Mouse (Mus musculus) megakaryocyte, embryonic 14.5 days (primary cell): ENCODE results near the gene Gcnt2. TPM values are rescaled to one million over a fixed set of nuclear protein-coding genes. Genes with fewer than 3 reads are reported as not detected.

Experiments used
- H3K27me3 ChIP-seq: replicated peaks from 2 replicates; pipeline ENCODE3; 2012; ENCODE audit warnings: inconsistent platforms
- H3K36me3 ChIP-seq: replicated peaks from 2 replicates; pipeline ENCODE3; 2012; ENCODE audit warnings: low read length, inconsistent platforms, mixed read lengths
- H3K4me1 ChIP-seq: 2 replicates; pipeline ENCODE4 v1.6.1; 2012; ENCODE audit warnings: inconsistent platforms
- H3K4me3 ChIP-seq: replicated peaks from 2 replicates; pipeline ENCODE3; 2012; ENCODE audit warnings: moderate library complexity, mild to moderate bottlenecking, inconsistent platforms
- H3K9me3 ChIP-seq: 2 replicates; pipeline ENCODE4 v1.6.1; 2012; ENCODE audit warnings: inconsistent platforms
- FLI1 ChIP-seq: IDR thresholded peaks from 2 replicates; pipeline ENCODE4 v1.6.1; 2012; ENCODE audit warnings: low read length, inconsistent platforms, mixed read lengths
- GATA1 ChIP-seq: IDR thresholded peaks from 3 replicates; pipeline ENCODE4 v1.6.1; 2012; ENCODE audit warnings: mixed read lengths, low read length, inconsistent platforms, borderline replicate concordance
- polyA plus RNA-seq: library from polyadenylated mRNA; stranded (reverse); fragments of >175 nt; gene quantifications from 2 replicates; pipeline ENCODE4 v1.2.3, GENCODE M21; 2012; ENCODE audit warnings: low replicate concordance; ENCODE audit not compliant: insufficient read depth

Gene Gcnt2
- polyA plus RNA-seq, 1 experiment: 0.82 TPM

GRCm38 (mm10) chr13:40901263-40901662 is 41.7 kb downstream of the Gcnt2 start:
- TF ChIP-seq GATA1 (no peak), FLI1 (no peak)
- H3K36me3 ChIP-seq: peaks cover 34% of the 10 kb centered on the region

GRCm38 (mm10) chr13:40901831-40902459 is 42.4 kb downstream of the Gcnt2 start:
- TF ChIP-seq FLI1 (no peak), GATA1 (no peak)

More at GRCm38 (mm10) chr13:40901263-40901662, 41.7 kb downstream of the Gcnt2 start:
- Histone ChIP-seq H3K4me1 (peaks cover 81% of the 10 kb centered on the region), H3K4me3 (peak overlapping the region; percentile 56), H3K27me3 (no peaks in the 10 kb centered on the region), H3K9me3 (peaks cover 10% of the 10 kb centered on the region)

GRCm38 (mm10) chr13:40904080-40904479 is 44.5 kb downstream of the Gcnt2 start:
- H3K4me1 ChIP-seq: peaks cover 91% of the 10 kb centered on the region
- H3K27me3 ChIP-seq: no peaks in the 10 kb centered on the region
- H3K9me3 ChIP-seq: peaks cover 10% of the 10 kb centered on the region
- no peak for TF ChIP-seq FLI1
- TF ChIP-seq GATA1: no peak
- no peak overlapping the region for H3K4me3 ChIP-seq
- peaks cover 39% of the 10 kb centered on the region for H3K36me3 ChIP-seq

More at GRCm38 (mm10) chr13:40901831-40902459, 42.4 kb downstream of the Gcnt2 start:
- H3K4me3 ChIP-seq: peak overlapping the region; percentile 56
- H3K9me3 ChIP-seq: peaks cover 10% of the 10 kb centered on the region
- H3K4me1 ChIP-seq: peaks cover 83% of the 10 kb centered on the region
- H3K27me3 ChIP-seq: no peaks in the 10 kb centered on the region
- peaks cover 39% of the 10 kb centered on the region for H3K36me3 ChIP-seq

- no peak overlapping the region for H3K4me3 ChIP-seq
- H3K27me3 ChIP-seq: no peaks in the 10 kb centered on the region
- peaks cover 77% of the 10 kb centered on the region for H3K4me1 ChIP-seq
- peaks cover 41% of the 10 kb centered on the region for H3K36me3 ChIP-seq
- peaks cover 10% of the 10 kb centered on the region for H3K9me3 ChIP-seq
- TF ChIP-seq GATA1 (no peak), FLI1 (no peak)
Observed at GRCm38 (mm10) chr13:40906528-40906927, 47.0 kb downstream of the Gcnt2 start.

- H3K36me3 ChIP-seq: peaks cover 44% of the 10 kb centered on the region
- no peaks in the 10 kb centered on the region for H3K27me3 ChIP-seq
- H3K4me1 ChIP-seq: peaks cover 70% of the 10 kb centered on the region
- peaks cover 10% of the 10 kb centered on the region for H3K9me3 ChIP-seq
- TF ChIP-seq GATA1 (no peak), FLI1 (no peak)
- H3K4me3 ChIP-seq: no peak overlapping the region
Observed at GRCm38 (mm10) chr13:40907274-40907673, 47.7 kb downstream of the Gcnt2 start.

- Histone ChIP-seq H3K4me3 (no peak overlapping the region), H3K4me1 (peaks cover 62% of the 10 kb centered on the region), H3K36me3 (peaks cover 46% of the 10 kb centered on the region), H3K27me3 (no peaks in the 10 kb centered on the region), H3K9me3 (peaks cover 10% of the 10 kb centered on the region)
- TF ChIP-seq GATA1 (no peak), FLI1 (no peak)
Observed at GRCm38 (mm10) chr13:40908044-40908443, 48.5 kb downstream of the Gcnt2 start.

GRCm38 (mm10) chr13:40909060-40909459 is 49.5 kb downstream of the Gcnt2 start:
- TF ChIP-seq FLI1 (0 out of 2 replicates have a peak, but pooled peaks have one; percentile 18), GATA1 (peak; percentile 95)
- peak overlapping the region; percentile 12 for H3K4me3 ChIP-seq
- H3K27me3 ChIP-seq: no peaks in the 10 kb centered on the region
- peaks cover 46% of the 10 kb centered on the region for H3K36me3 ChIP-seq
- H3K9me3 ChIP-seq: peaks cover 10% of the 10 kb centered on the region
- peaks cover 63% of the 10 kb centered on the region for H3K4me1 ChIP-seq

GRCm38 (mm10) chr13:40910047-40910446 is 50.5 kb downstream of the Gcnt2 start:
- H3K36me3 ChIP-seq: peaks cover 36% of the 10 kb centered on the region
- no peaks in the 10 kb centered on the region for H3K27me3 ChIP-seq
- TF ChIP-seq FLI1 (no peak), GATA1 (no peak)
- no peak overlapping the region for H3K4me3 ChIP-seq
- H3K4me1 ChIP-seq: peaks cover 59% of the 10 kb centered on the region
- H3K9me3 ChIP-seq: peaks cover 2% of the 10 kb centered on the region

GRCm38 (mm10) chr13:40911951-40912350 is 52.4 kb downstream of the Gcnt2 start:
- peaks cover 24% of the 10 kb centered on the region for H3K36me3 ChIP-seq
- H3K4me3 ChIP-seq: no peak overlapping the region
- TF ChIP-seq FLI1 (no peak), GATA1 (no peak)
- peaks cover 51% of the 10 kb centered on the region for H3K4me1 ChIP-seq
- H3K27me3 ChIP-seq: no peaks in the 10 kb centered on the region
- H3K9me3 ChIP-seq: no peaks in the 10 kb centered on the region; the same call in 1 of the 2 replicates

- TF ChIP-seq FLI1 (no peak), GATA1 (no peak)
- Histone ChIP-seq H3K27me3 (peaks cover 9% of the 10 kb centered on the region), H3K9me3 (no peaks in the 10 kb centered on the region; the same call in 1 of the 2 replicates)
Observed at GRCm38 (mm10) chr13:40913395-40914018, 54.0 kb downstream of the Gcnt2 start.

More at GRCm38 (mm10) chr13:40913395-40914018, 54.0 kb downstream of the Gcnt2 start:
- Histone ChIP-seq H3K4me3 (no peak overlapping the region), H3K36me3 (peaks cover 24% of the 10 kb centered on the region), H3K4me1 (peaks cover 51% of the 10 kb centered on the region)
